Mouse (Mus musculus) mature B cell (primary cell): Measurements from ENCODE around the gene Ublcp1.
"Not testable (repeated sequence)": the region's sequence is repeated elsewhere in the genome, so short reads cannot be mapped to it uniquely, and the experiment has no call there.

Experiments used
- in situ Hi-C: fragments of 300-500 bp; cut with MboI; formaldehyde crosslinking; loops from 2 replicates; pipeline ENCODE4 v1.14.3; 2019

Ublcp1 gene

DNA sequence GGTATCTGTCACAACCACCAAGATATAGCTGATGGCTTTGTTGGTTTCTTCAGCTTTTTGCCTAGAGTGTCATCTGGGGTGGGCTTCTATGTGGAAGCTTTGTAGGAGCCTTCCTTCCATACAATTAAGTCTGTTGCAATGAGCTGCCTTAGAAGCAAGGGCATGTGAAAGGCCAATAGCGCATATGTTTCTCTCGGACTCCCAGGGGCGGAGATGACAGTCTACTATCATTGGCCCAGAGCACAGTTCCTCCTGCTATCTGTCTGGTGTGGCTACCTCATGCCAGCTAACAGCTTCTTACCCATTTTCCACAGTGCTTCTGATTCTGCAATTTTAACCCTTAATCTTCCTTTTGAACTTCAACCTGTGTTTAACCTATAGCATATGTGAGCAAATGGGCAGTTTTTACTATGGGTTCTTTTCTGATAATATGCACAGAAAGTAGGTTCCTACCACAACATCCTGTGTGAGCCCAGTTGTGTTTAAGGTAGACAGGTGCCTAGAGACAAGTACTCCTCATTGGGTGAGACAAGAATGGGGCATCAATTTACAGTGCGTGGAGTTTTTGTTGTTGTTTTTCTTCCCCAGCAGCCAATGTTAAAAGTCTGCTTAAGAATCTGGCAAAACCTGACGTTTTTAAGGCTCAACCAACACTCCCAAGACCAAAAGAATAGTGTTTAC, 24.5 kb upstream of the Ublcp1 start:
- in situ Hi-C loops = no loop called here

DNA sequence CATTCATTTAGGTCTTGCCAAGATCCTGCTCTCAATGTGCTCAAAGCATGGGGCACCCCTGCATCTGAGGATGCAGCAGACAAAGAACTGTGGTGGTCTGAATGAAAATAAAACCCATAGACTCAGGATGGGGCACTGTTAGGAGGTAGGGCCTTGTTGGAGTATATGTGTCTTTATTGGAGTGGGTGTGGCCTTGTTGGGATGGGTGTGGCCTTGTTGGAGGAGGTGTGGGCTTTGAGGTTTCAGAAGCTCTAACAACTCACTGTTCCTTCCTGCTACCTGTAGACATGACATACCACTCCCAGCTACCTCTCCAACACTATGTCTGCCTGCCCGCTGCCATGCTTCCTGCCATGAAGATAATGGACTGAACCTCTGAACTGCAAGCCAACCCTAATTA, 18.8 kb upstream of the Ublcp1 start:
- in situ Hi-C loops = no loop called here

DNA sequence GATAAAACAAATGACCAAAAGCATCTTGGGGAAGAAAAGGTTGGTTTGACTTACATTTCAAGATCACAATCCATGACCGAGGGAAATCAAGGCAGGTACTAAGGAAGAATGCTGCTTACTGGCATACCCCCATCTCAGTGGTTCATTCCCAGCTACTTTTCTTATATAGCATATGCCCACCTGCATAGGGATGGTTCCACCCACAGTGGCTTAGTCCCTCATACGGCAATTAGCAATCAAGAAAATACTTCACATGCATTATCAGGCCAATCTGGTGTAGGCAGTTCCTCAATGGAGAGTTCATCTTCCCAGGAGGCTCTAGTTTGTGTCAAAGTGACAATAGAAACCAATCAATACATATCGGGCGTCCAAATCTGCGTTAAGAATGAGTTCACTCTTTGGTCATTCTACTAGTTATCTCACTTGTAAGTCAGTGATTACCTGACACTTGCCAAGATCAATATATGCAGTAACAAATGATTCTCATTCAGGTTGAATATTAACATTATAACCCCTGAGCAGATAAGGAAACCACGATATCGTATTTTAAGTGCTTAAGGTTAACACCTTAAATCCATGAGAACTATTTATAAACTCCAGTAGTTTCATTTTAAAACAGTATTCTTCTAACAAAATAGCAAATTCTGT, 14.9 kb upstream of the Ublcp1 start:
- in situ Hi-C loops = no loop called here

DNA sequence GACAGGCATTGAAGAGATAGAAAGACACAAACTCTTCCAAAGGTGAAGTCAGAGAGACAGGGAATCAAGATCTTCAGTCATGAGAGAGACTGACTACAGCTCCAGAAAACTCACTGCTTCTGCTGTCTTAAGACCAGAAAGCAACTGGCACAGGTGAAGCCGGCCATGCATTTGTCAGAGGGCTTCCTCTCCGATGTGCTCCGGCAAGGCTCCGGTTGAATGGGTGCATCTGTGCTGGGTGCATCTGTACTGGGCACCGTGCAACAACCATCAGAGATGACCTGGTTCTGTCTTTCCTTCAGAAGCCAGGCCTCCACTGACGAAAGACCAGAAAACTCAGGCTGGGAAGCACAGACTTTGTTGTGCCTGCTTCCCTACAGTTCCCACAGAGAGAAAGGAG, 9.9 kb upstream of the Ublcp1 start:
- in situ Hi-C loops = no loop called here

DNA sequence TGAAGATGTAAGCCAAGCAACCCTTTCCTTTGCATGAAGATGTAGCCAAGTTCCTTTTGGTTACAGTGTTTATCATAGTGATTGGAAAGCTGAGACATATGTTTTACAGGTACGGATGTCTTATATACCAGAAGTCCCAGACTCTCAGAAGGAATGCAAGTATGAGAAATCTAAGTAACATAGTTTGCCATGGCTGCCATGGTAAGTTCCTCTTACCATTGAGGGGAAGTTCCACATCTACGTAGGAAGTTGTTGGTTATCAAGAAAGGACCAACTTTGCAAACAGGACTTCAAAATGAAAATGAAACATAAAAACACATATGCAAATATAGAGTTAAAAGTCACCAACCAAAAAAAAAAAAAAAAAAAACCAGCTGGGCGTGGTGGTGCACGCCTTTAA, 8.1 kb upstream of the Ublcp1 start:
- in situ Hi-C loops = no loop called here

DNA sequence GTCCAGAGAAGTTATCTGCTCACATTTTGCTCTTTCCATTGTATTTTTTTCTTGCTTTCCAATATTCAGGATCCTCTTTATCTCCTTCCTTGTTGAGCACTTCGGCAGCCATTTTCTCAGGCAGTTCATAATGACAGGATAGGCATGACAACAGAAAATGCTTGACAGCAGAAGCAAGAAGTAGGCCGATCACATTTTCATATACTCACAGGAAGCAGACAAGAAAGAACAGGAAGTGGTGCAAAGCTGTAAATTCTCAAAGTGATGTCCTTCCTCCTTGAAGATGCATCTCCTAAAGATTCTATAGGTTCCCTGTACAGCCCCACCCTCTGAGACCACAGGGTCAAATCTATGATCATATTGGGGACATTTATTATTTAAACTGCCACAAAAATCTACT, 6.1 kb upstream of the Ublcp1 start:
- in situ Hi-C loops = no loop called here

DNA sequence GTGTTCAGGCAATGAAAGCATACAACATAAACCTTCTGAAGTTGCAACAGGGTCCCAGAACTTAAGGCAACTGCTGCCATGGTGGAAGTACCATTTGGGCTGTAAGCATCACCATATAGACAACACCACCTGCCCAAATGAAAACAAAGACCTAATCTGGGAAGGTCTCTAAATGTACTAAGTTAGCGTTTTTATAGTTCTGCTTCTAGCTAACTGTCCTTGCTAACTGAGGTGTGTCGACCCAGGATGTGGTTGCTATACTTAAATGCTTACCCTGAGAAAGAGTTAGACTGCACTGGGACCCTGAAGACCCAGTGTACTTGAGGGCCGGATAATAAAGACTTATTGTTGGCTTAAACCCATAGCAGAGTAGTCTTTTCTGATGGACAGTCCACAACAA, 5.2 kb upstream of the Ublcp1 start:
- in situ Hi-C loops = no loop called here

DNA sequence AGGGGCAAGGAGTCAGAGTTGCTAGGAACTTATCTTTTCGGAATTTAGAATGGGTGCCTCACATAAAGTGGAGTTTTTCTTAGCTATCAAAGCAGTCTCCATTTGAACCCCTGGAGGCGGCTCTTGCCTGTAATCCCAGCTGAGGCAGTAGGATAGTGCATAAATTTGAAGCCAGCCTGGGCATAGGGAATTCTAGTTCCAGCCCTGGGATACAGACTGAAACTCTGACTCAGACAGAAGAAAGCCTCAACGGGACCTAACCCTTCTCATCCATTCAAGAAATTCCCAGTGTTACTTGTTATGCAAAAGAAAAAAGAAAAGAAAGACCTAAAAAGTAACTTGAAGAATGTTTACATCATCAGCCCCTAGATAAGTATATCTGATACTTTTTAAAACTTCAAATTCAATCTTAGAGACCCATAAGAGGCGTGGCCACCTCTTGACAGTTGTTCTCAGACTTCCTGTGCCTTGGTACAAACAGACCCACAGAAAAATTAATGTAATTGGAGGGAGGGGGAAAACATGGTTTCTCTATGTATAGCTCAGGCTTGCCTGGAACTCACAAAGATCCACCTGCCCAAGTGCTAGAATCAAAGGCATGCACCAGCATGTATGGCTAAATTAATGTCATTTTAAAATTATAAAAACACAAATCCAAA, 1.2 kb upstream of the Ublcp1 start:
- in situ Hi-C loops = loop anchor here (5.0 kb wide), 2 partner anchors 46 to 106 kb away; partner anchors contain the start of gene Rnf145

DNA sequence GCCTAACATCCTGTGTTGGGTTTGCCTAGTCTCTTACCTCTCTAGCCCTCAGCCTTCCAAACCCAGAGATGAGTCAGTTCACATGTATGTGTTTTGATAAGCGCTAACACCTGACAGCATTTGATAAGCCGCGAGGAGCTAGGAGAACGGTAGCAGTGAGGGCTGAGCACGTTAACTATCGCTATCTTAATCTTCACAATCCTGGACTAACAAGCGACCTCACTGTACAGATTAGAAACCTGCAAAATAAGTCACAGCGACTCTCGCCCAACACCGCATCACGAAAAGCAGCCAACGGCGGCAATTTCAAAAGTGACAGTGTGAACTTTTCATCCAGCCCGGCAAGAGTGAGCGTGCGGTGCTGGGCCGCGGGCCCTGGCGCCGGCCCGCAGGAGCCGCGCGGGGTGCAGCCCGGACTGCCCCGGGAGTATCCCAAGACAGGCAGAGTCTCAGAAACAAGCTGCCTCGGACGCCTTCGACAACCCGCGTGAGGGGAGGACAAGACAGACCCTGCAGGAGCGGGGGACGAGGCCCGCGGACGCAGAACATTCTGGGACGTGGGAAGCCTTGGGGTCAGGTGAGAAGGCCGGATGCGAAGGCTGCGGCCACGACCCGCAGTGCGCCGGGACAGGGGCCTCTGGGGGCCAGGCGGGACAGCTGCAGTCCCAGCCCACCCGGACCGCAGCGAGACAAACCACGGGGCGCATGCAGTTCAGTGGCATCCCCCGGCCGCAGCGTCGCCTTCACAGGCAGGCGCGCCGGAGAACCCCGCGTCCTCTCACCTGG, 459 bp downstream of the Ublcp1 start:
- in situ Hi-C loops = loop anchor here (5.0 kb wide), 2 partner anchors 47 to 107 kb away; partner anchors contain the start of gene Rnf145

DNA sequence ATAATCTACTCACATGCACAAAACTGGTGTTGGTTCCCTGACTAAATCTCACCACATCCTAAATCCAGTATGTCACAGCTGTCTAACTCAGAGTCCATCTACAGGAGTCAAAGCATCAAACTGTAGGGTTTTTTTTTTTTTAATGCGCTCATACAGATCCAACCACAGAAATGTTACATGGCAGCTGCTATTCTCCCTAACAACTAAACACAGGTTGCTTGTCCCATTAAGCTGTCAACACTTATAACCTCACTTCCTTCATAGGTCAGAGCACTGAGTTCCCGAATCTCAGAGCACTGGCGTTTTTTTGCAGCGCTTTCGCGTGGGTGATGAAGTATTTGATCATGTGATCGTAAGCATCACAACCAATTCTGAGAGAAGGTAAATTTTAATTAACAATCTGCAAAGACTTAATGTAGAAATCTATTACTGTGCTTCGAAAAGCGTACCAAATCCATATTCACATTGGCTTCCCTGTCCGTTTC, 1.9 kb downstream of the Ublcp1 start:
- in situ Hi-C loops = no loop called here

DNA sequence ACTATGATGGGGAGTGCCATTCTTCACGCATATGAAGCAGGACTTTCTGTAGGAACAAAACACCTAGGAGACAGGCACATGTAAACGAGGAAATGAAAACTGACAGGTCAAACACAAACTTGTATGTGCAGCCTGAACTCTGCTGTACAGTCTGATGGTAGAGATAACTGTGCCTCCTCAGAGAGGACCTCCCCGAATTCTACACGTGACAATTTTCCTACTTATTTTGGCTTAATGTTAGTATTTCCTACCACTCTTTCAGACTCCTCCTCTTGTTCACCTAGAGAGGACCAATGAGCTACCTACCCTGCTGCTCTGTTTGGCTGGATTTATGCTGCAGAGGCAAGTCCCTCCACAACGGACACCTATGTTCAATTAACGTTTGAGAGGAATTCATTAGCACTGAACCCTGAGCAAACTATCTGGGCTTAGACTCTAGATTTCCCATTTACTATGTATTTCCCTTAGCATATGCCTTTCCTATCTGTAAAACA, 3.3 kb downstream of the Ublcp1 start:
- in situ Hi-C loops = no loop called here

DNA sequence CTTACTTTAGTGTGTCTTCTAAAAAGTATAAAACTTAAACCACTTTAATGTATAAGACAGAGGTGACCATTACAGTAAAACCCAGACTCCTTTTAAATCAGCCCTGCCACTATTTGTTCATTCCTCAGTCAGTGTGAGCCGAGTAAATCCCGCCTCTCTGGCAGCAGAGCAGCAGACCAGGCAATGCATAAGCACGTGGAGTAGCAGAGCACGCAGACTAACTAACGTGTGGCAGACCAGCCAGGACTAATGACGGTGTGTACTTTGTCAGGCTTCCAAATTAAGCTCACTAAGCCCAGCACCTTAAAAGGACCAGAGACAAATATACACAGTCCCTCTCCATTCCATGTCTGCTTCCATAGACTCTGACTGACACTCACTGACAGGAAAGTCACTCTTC, 8.8 kb downstream of the Ublcp1 start:
- in situ Hi-C loops = no loop called here

DNA sequence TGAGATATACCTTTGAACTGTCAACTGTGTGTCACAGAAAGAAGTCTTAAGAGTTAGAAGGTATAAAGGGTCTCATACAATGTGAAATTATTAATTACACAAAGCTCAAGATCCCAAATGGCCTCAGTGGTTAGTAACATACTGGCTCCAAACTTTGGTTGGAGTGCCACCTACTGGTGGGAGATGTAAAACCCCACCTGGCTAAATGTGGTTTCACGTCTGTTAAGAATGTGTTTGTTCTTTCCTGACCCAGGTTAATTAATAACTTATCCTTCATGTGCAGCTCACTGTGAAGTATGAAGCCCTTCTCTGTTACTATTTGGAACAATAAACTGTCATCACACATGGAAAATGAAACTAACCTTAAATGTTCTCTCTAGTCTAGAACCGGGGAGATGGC, 16.9 kb downstream of the Ublcp1 start:
- in situ Hi-C loops = no loop called here

DNA sequence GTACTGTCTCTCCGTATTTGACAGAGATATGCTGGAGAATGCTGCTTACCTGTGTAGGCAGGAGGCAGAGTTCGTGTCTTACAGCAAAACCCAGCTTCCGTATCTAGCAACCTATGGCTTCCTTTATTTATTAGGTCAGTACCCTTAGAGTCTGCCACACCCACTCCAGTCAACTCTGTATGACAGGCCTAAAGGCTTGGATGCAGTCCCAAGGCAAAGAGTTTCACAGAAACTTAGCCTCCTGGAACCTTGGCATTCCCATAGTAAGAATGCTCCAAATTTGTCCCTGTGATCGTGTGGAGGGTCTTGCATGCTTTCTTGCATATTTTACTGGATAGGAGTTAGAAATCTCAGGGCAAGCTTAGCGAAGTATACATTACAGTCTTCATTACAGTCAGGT, 18.3 kb downstream of the Ublcp1 start:
- in situ Hi-C loops = not testable (repeated sequence)

DNA sequence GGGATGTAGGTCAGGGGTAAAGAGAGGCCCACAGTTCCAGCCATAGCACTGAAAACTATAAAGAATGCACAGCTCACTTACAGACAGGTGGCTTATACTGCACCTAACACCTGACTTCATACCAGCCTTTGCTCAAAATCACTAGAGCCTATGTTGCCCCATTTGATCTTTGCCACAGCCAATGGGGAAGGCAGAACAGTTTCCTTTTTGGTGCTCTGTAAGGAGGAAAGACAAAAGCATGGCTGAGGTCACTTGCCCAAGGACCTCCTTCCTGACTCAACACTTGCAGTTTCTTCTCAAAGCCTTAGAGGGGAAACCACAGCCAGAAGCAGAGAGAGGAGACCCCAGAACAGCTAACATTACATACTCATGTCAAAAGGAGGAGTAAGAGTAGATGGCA, 19.3 kb downstream of the Ublcp1 start:
- in situ Hi-C loops = no loop called here

DNA sequence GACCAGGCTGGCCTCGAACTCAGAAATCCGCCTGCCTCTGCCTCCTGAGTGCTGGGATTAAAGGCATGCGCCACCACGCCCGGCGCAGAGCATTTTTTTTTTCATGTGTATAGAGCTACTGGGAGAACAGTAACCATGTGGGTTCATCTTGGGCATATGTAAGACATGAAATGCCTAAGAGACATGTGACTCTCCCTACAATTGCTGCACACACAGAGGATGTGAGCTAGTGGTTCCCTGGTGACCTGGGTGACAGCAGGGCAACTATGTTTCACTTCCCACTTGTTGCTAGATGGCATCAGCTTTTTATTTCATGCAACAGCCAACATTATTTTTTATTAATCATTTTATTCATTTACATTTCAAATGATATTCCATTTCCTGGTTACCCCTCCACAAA, 32.5 kb downstream of the Ublcp1 start:
- in situ Hi-C loops = loop anchor here (25.0 kb wide), 1 partner anchor 350 kb away; no protein-coding TSS in a partner anchor

DNA sequence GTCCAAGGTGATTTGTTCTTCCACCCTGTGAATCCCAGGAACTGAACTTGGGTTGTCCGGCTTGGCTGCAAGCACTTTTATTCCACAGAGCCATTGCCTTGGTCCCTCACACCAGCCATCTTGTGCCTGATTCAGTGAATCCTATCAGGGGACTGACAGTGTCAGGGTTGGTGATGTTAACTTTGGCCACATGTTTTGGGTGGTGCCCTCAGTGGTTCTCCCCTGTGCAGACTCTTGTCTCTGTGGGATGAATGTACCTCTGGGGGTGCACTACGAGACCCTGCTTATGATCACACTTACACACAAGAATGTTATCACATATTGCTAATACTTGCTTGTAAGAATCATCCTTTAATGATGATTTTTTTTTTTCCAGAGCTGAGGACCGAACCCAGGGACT, 40.3 kb downstream of the Ublcp1 start:
- in situ Hi-C loops = loop anchor here (25.0 kb wide), 1 partner anchor 343 kb away; no protein-coding TSS in a partner anchor

DNA sequence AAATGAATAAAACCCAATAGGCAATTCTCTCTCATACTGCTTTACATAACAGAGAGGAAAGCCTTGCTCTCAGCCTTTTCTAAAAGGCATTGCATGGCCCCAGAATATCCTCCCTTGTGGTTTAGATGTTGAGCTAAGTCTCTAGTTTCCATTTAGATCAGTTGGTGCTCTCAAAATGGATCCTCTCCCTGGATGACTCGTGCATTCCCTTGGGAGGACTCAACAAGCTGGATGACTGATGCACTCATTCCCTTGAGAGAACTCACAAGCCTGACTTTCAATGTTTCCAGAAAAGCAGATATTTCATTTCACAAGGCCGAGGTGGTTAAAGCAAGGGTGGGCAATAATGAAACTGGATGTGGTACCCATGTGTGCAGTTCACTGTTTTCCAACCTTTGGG, 42.3 kb downstream of the Ublcp1 start:
- in situ Hi-C loops = loop anchor here (25.0 kb wide), 1 partner anchor 341 kb away; no protein-coding TSS in a partner anchor

DNA sequence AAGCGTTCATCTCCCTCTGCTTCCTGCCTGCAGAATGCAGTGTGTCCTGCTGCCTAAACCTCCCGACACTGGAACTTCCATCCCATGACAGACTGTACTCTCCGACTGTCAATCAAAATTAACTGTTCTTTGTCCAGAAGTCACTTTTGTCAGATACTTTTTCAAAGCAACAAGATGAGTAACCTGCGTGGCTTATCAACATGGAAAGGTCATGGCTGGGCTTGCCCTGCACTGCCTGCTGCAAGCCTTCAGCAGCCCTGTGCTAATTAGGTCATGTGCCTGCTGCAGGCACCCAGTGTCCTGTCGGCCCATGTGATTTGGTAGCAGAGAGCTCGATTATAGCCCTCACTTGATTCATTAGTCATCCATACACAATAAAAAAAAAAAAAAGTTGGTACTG, 44.7 kb downstream of the Ublcp1 start:
- in situ Hi-C loops = loop anchor here (25.0 kb wide), 1 partner anchor 338 kb away; no protein-coding TSS in a partner anchor

DNA sequence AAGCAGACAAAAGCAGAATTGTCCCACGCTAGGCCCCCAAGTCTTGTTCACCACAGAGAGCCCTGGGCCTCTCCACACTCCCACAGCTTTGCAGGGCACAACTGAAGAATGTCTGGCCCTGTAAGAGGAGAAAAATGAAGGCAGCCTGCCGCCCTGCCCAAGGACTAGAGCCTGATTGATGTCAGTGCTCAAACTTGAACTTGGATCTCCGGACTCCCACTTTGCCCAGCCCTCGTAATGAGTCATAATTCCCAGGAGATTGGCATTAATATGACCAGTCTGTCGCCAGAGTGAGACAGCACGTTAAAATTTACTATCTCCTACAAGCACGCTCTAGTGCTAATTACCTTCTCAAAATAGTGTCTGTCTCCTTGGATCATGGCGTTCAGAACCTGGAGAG, 45.3 kb downstream of the Ublcp1 start:
- in situ Hi-C loops = loop anchor here (25.0 kb wide), 1 partner anchor 338 kb away; no protein-coding TSS in a partner anchor

DNA sequence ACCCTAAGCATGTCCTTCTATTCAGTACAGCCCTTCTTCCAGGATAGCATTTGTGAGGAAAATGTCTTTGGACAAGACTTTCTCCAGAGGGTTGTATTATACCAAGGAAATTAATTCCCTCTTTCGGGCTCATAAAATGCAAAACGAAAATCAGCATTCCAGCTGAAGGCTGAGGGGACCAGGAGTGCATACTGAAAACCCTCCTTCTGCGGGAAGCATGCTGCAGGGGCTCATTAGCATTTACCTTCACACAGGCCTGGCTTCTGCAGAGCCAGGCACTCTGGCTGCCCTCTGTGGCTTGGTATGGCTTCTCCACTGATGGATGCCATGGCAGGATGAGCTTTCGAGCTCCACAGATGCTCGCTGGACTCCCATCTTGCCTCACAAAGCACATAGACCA, 46.3 kb downstream of the Ublcp1 start:
- in situ Hi-C loops = no loop called here

DNA sequence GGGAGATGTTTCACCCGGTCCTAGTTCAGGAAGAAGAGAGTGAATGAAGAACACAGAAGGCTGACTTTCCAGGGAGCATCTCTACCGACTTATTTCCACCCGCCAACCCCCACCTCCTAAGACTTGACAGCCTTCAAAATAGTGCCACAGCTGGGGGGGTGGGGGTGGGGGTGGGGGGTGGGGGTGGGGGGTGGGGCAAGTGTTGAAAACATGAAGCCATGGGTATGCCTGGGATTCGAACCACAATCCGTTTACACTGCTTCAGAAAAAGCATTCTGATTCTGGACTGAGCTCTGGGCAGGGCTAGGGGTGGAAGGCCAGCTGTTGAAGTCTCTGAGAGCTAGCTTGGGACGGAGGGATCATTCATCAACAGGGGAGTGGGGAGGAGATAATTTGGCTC, 47.0 kb downstream of the Ublcp1 start:
- in situ Hi-C loops = no loop called here
